Mouse (Mus musculus) heart, adult 18-20 months (tissue): ENCODE data around the gene Rapgefl1. TPM values are rescaled to one million over a fixed set of nuclear protein-coding genes. Genes with fewer than 3 reads are reported as not detected.
A peak's percentile ranks its signal among the peaks of the same experiment; 100 is the strongest.

Experiments used
- DNase-seq, 2 experiments: peaks; one replicate each; pipeline ENCODE4 v3.0.0; 2021 to 2022; ENCODE audit warnings: mixed read lengths in 1 of 2
- total RNA-seq, 2 experiments: library from RNA; stranded (reverse); gene quantifications; 2 replicates each; pipeline ENCODE4 v1.2.3; 2021

Rapgefl1 gene
- total RNA-seq, 2 experiments from 2014 or later: 0.72 to 0.82 TPM

DNA sequence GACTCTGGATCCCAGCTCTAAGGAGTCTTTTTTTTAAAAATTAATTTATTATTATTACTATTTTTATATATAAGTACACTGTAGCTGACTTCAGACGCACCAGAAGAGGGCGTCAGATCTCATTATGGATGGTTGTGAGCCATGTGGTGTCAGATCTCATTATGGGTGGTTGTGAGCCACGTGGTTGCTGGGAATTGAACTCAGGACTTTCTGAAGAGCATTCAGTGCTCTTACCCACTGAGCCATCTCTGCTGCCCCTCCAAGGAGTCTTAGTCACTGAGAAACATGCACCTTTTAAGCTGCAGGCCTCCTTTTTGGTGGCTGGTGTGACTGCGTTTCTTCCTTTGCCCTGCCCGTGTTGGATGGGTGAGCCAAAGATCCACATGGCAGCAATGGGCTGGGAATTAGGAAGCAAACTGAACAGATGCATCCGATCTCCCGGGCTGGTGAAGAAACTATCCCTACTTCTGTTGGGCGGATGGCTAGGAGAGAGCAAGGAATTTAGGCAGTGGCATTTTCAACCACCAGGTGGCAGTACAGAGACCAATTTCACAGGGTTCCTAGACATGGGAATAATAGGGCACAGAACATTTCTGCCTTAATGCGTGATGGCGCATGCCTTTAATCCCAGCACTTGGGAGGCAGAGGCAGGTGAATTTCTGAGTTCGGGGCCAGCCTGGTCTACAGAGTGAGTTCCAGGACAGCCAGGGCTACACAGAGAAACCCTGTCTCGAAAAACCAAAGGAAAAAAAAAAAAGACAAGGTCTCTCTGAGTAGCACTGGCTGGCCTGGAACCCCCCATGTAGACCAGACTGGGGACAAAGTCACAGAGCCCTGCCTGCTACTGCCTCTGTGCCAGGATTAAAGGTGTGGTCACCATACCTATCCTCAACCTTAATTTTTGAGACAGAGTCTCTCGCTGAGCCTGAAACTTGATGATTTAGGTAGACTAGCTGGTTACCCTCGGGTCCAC, 22.5 kb downstream of the Rapgefl1 start:
- peak; percentile 87 to 97 for DNase-seq

DNA sequence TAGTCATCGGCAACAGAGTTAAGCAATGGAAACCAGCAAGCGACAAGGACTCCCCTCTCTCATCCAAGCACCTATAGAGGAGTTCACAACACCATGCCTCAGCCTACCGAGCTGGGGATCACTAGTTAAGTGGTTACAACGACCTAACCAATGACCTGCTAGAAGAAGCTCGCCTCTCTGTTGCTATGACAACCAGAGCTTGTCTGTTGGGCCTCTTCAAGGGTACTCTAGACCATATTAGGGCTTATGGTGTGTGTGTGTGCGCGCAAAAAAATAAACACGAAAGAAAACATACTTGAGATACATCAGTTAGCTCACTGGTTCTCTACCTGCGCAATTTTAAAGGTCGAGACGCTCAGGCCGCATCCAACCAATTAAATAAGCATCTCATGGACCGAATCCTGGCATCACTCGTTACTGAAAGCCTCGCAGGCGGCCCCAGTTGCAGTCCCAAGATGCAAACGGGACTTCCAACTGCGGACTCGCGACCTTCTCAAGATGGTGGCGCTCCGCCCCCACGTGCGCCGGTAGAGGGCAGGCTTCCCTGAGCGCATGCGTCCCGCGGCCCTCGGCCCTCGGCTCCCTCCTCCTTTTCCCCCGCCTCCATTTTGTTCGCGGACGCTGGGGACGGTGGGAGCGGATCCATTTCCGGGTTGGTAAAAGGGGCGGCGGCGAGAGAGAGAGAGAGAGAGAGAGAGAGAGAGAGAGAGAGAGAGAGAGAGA, 26.6 kb downstream of the Rapgefl1 start, which contains the start of gene Wipf2:
Gene Wipf2, plus strand, starts transcription at position 611 of the 723 bp plus-strand sequence.
- peak; percentile 95 to 96 for DNase-seq

DNA sequence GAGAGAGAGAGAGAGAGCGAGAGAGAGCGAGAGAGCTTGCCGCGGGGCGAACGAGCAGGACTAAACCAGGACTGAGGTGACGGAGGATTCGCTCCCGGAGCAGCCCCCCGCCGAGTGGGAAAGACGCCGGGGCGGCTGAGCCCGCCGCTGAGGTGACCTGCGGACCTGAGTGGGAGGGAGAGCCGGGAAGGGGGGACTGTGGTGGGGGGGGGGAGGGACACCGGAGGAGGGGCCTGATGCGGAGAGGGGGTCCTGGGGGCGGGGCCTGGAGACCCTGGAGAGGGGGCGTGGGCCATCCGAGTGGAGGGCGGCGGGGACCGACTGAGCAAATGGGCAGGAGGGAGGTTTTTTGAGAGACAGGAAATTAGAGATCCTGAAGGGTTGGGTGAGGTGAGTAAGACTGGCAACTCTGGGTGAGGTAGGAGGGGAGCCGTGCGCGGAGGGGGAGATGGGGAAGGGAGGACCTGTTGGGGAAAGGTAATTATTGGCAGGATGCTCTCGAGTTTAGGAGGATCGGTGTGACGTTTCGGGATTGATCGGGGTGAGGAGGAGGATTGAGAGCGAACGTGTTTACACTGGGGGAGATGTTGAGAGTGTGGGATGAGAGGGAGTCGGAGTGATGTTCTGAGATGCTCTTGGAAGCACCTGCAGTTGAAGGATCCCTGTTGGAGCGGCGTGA, 27.3 kb downstream of the Rapgefl1 start:
- DNase-seq: peak in 1 of 2 experiments; percentile 51

DNA sequence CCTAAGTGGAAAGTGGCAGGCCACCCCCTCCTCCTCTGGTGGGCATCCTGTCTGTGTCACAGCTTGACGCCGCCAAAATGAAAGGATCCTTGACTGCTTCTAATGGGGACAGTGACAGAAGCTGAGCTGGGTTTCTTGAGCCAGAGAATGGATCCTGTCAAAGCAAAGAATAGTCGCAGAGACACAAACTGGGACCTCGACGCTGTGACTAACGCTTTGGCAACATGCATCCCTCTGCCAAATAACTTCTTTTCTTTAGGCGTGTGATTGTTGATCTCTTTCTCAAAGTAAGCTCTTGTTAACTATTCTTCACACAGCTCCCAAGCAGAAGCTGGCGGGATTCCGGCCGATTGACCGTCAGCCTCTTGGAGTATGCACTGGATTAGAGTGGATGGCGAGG, 30.7 kb downstream of the Rapgefl1 start:
- no peak for DNase-seq

DNA sequence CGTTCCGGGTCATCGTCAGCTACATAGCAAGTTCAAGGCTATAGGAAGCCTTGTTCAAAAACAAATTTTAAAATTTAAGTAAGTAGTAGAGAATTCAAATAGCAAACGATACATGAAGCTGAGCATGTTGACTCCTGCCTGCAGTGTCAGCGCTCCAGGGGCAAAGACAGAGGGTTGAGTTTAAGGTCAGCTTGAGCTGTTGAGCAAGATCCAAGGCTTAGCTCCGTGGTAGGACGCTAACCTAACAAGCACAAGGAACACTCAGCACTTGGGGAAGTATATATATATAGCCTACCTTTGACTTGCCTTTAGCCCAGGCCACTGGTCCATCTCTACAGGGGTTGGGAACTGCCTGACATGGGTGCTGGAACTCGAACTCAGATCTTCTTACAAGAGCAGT, 33.3 kb downstream of the Rapgefl1 start:
- DNase-seq: no peak

DNA sequence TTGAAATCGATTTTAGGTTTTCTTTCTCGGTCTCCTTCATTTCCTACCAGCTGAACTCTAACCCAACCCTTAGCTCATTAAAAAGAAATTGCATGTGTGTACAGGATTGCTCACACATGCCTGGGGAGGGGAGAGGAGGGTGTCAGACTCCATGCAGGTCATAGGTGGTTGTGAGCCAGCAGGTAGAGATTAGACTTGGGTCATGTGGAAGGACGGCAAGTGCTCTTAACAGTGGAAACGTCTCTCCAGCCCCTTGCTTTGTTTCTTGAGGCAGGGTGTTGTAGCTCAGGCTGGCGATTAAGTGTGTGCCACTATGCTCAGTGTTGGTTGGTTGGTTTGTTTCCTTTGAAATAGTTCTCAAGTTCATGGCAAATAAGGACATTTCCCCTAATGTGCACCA, 34.2 kb downstream of the Rapgefl1 start:
- DNase-seq: no peak

DNA sequence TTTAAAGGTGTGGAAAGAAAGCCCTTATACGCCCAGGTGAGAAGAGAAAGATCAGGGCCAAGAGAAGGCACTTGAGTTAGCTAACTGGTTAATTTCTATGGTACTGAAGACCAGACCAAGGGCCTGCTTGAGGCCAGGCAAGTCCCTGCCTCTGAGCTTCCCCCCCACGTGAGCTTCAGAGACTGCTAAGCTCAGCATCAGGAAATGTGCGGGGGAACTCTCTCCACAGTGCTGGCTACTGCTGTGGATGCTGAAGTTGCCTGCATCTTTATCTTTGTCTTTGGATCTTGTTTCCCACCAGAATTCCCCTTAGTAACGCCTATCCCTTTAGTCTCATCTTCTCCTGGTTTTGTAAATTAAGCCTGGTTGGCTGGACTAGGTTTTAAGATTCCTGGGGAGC, 34.8 kb downstream of the Rapgefl1 start:
- DNase-seq: no peak

DNA sequence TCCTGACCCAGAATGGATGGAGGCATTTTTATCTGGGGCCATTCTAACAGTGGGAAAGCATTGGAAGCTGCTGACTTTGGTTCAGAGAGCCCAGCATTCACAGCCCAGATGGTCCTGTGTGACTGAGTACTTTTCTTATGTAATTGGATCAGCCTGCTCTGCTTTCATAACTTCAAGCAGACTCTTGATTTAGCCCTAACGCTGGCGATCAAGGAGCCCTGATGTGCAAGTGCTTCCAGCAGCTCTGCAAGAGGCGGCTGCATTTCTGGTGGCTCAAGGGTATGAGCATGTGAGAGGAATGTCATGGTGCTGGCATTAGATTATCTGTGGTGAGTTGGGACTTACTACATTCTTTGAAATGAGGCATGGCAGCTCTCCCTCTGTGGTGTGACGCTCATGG, 35.5 kb downstream of the Rapgefl1 start:
- peak; percentile 57 to 69 for DNase-seq

DNA sequence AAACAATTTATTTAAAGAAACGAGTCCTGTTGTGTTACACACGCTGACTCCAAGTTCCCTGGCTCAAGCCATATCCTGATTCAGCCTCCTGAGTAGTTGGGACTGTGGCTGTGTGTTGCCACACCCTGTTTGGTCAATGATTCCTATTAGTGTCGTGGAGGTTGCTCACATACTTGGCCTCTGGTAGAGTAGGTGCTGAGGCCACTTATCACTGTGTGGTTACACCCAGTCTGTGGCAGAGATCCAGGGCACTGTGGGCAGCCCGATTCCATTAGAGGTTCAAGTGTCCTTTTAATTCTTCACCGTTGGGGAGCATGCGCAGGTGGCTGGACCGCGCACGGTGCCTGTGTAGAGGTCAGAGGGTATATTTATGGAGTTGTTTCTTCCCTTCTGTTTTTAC, 37.3 kb downstream of the Rapgefl1 start:
- peak; percentile 66 to 70 for DNase-seq

DNA sequence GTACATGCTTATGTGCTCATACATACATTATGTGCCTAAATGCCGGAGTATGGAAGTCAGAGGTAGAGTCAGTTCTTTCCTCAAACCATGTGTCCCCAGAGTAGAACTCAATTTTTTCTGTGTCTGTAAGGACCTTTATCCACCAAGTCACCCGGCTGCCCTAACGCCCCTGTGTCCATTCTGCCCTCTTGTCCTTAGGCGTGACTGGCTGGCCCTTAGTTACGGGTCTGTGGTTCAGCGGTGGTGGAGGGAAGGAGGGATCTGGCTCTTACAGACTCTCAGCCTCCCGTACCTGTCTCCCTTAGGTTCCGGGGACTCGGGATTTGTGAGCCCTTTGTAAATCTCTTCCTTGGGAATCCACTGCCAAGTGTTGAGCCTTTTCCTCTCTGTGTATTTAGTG, 40.4 kb downstream of the Rapgefl1 start:
- no peak for DNase-seq

DNA sequence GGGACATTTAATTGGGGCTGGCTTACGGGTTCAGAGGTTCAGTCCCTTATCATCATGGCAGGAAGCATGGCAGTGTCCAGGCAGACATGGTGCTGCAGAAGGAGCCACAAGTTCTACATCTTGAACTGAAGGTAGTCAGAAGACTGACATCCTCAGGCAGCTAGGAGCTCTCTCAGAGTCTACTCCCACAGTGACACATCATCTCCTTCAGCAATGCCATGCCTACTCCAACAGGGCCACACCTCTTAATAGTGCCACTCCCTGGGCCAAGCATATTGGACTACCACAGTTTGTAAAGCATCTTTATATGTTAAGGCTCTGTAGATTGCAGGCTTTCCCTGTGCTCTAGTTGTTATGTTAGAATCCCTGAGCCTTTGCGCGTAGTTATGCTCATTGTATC, 51.1 kb downstream of the Rapgefl1 start:
- no peak for DNase-seq

DNA sequence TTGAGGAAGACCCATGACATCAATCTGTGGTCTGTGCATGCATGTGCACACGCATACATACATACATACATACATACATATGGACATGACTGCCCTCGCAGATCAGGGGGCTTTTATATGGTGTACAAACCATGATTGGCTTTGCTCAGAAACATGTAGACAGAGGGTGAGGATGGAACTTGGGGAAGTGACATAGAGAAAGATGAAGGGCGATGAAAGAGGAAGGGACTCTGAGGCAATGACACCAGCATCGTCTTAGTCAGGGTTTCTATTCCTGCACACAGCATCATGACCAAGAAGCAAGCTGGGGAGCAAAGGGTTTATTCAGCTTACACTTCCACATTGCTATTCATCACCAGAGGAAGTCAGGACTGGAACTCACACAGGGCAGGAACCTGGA, 52.5 kb downstream of the Rapgefl1 start:
- no peak for DNase-seq

DNA sequence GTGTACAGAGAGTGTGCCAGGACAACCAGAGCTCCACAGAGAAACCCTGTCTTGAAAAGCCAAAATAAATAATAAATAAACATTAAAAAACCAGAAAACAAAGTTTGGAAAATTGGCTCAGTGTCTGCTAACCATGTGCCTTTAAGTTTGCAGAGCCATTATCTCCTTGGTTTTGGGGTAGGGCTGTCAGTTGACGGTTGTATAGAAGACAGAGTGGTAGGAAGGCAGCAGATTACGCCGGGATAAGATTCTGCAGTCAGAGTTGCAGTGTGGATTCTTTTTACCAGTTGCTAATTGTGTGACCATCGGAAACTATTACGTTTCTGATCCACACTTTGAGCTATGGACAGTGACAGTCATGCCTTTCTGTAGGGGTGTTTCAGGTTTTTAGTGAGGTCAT, 53.4 kb downstream of the Rapgefl1 start:
- no peak for DNase-seq

DNA sequence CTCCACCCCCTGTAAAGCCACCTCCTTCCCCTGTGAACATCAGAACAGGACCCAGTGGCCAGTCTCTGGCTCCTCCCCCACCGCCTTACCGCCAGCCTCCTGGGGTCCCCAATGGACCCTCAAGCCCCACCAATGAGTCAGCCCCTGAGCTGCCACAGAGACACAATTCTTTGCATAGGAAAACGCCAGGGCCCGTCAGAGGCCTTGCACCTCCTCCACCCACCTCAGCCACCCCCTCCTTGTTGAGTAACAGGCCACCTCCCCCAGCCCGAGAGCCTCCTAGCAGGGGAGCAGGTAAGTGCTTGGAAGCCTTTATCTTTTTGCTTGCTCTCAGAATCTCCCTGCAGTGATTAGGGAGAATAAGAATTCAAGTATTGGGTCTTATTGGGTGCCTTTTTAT, 55.8 kb downstream of the Rapgefl1 start:
- DNase-seq: no peak

DNA sequence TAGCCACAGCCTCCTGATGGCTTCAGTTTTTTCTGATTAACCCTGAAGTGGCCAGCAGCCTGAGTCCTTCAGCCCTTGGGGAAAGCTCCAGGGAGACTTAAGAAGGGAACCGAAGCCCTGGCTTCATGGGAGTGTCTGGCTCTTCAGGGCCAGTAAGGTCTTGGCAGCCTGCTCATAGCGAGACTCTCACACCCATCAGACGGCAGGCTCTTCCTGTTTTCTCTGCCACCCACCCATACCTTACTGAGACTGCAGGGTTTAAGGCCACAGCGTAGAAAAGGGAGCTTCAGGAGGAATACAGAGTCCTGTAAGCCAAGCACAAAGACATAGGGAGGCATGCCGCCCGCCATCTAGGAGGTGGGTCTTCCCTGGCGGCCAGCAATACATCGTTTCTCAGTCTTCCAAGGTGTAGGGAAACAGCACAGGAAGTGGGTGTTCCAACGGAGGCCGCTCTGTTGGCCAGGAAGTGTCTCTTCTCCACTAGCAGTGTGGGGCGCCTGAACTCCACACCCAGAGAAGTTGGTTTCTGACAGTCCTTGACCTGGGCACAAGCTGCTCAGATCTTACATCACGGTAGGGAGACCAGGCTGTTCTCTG, 64.0 kb downstream of the Rapgefl1 start:
- peak in 1 of 2 experiments; percentile 34 for DNase-seq

DNA sequence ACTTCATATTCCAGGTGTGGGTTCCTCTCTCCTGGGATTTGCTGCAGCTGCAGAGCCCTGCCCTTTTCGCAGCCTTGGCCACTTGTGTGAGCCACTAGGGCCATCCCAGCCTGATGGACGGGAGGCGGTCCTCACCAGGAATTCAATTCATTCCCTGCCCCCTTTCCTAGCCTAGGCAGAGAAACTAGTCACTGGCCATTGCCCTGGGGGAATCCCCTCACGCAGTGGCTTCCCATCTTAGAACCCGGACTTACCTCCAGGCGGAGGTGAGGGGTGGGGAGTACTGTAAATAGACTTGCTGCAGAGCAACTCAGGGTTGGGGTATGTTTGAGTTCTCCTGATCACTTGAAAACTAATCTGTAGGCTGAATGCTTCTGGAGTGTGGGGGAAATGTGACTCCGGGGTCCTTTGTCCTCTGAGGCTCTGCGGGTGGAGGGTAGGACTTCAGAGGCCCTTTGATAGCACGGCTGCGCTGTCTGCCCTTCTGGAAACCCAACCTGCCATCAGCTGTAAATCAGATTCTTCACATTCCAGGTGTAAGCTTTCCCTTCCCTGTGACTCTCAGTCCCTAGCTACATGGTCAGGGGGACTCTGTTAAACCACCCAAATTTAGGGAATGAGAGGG, 66.1 kb downstream of the Rapgefl1 start:
- no peak for DNase-seq

Other genes starting within 250 kb of the Rapgefl1 start
- gene Ormdl3, start 249.4 kb upstream of the Rapgefl1 start, total RNA-seq: 10 to 100 TPM; 42.6 to 47.5 TPM
- not detected for gene Lrrc3c, start 238.5 kb upstream of the Rapgefl1 start, total RNA-seq
- gene Gm12355, start 211.1 kb upstream of the Rapgefl1 start, total RNA-seq: 10 to 100 TPM in 1 of 2 experiments, 1 to 10 TPM in 1; 6.6 to 10.4 TPM
- 1 to 10 TPM; 3.0 to 3.1 TPM for gene Gsdma3, start 210.4 kb upstream of the Rapgefl1 start, total RNA-seq
- gene Gsdma2, start 190.0 kb upstream of the Rapgefl1 start, total RNA-seq: not detected
- gene Gsdma, start 172.4 kb upstream of the Rapgefl1 start, total RNA-seq: under 1 TPM; 0.10 TPM
- 100 to 1,000 TPM in 1 of 2 experiments, 10 to 100 TPM in 1; 99.2 to 107 TPM for gene Psmd3, start 154.2 kb upstream of the Rapgefl1 start, total RNA-seq
- gene Csf3, start 135.5 kb upstream of the Rapgefl1 start, total RNA-seq: not detected
- 10 to 100 TPM; 42.0 to 44.2 TPM for gene Med24, start 107.3 kb upstream of the Rapgefl1 start, total RNA-seq
- 100 to 1,000 TPM in 1 of 2 experiments, 10 to 100 TPM in 1; 99.7 to 103 TPM for gene Thra, start 96.1 kb upstream of the Rapgefl1 start, total RNA-seq
- gene Nr1d1, start 61.5 kb upstream of the Rapgefl1 start, total RNA-seq: 10 to 100 TPM; 54.2 to 67.6 TPM
- 10 to 100 TPM; 71.7 to 73.3 TPM for gene Msl1, start 41.3 kb upstream of the Rapgefl1 start, total RNA-seq
- gene Casc3, start 31.9 kb upstream of the Rapgefl1 start, total RNA-seq: 10 to 100 TPM; 17.2 to 19.3 TPM
- 10 to 100 TPM in 1 of 2 experiments, 1 to 10 TPM in 1; 7.3 to 10.1 TPM for gene Wipf2, start 26.9 kb downstream of the Rapgefl1 start, total RNA-seq
- under 1 TPM; 0.40 to 0.41 TPM for gene Cdc6, start 71.0 kb downstream of the Rapgefl1 start, total RNA-seq
- 10 to 100 TPM in 1 of 2 experiments, 1 to 10 TPM in 1; 8.7 to 10.1 TPM for gene Rara, start 91.0 kb downstream of the Rapgefl1 start, total RNA-seq
- gene Gjd3, start 146.2 kb downstream of the Rapgefl1 start, total RNA-seq: under 1 TPM; 0.36 to 0.45 TPM
- 1 to 10 TPM; 1.5 to 1.8 TPM for gene Top2a, start 187.4 kb downstream of the Rapgefl1 start, total RNA-seq
- gene Igfbp4, start 204.5 kb downstream of the Rapgefl1 start, total RNA-seq: 10 to 100 TPM; 82.2 to 94.0 TPM